ENCODE assay signal across 8 mouse cellular contexts in the genomic region with DNA sequence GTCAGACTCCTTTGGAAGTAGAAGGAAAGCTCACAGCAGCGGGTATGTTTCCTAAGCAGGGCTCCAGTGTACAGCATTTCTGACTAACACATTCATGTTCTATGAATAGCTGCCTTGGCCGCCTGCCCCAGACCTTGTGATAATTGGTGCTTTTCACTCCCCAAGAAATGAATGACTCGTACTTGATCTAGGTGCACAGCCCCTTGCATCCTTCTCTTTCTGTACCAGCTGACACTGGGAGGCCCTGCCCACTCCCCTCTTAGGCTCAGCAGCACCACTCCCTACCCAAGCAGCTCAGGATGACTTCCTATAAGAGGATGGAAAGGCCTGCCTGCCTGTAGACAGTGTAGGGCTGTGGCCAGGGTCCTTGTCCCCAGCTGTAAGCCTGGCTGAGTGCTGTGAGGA.
DNase-seq lines count a peak whose midpoint lies in the region; ATAC-seq and TF ChIP-seq lines count a peak whose summit lies in the region.
"Had no signal": no experiment of that assay in that cellular context is flagged by ENCODE, and none has a peak within 500 bp of the region (broad histone marks: within the 10 kb centered on the region; RNA-seq: fewer than 3 reads in every experiment).

No protein-coding gene starts in this region.

- no peak overlapping the region for H3K9ac ChIP-seq in limb, embryonic 14.5 days (ENCODE audit: low read depth, low read length, severe bottlenecking)

- DNase-seq in Patski (ENCODE audit: low read depth, low spot score) (peak; percentile 88), liver (no peak)
- DNase-seq in heart, adult 18-20 months, result peak; percentile 89 to 93
- DNase-seq in kidney, adult 8-10 months, result peak; percentile 42 to 45
- peak; percentile 74 for DNase-seq in limb, embryonic 14.5 days (ENCODE audit: low spot score)
- peak; percentile 68 to 87 for DNase-seq in right cerebral cortex, adult 2 months (ENCODE audit: low spot score in 2 of 2)

- no peak for TF ChIP-seq CTCF in Patski (IDR thresholded peaks at IDR 0.05)

- H3K4me1 ChIP-seq in brown adipose tissue, adult 24 weeks (ENCODE audit: control insufficient read depth, insufficient read depth, insufficient read length, low read length), result peaks cover 17% of the 10 kb centered on the region
- peaks cover 36% of the 10 kb centered on the region for H3K4me1 ChIP-seq in limb, embryonic 14.5 days (ENCODE audit: control insufficient read depth, insufficient read depth, low read length)

- POLR2A ChIA-PET in Patski (lab: Charles Lee), result interaction anchor here (1.5 kb wide), 1 partner anchor 17 kb away, joined by 4 read pairs; no protein-coding TSS in a partner anchor

- H3K27me3 ChIP-seq in Patski, result no peaks in the 10 kb centered on the region
- no peaks in the 10 kb centered on the region for H3K27me3 ChIP-seq in limb, embryonic 14.5 days (ENCODE audit: control insufficient read depth, insufficient read depth, low read length)

- no peak for TF ChIP-seq POLR2A in limb, embryonic 14.5 days (IDR thresholded peaks at IDR 0.05; ENCODE audit: borderline replicate concordance, extremely low read depth, insufficient read depth, insufficient read length)

- H3K4me2 ChIP-seq in limb, embryonic 14.5 days (replicated peaks; ENCODE audit: low read depth, low read length, severe bottlenecking), result no peak overlapping the region

- CTCF ChIA-PET in Patski (lab: Charles Lee), result interaction anchor here (1.5 to 1.9 kb wide), 3 partner anchors 9 to 104 kb away, joined by 4 to 5 read pairs (median 4); a partner anchor contains a TSS

- in situ Hi-C loops in Patski (cut with MboI; ENCODE audit: low pct_unique_long_range_greater_than_20kb), result loop anchor here (5.0 kb wide), 1 partner anchor 37 kb away; no protein-coding TSS in a partner anchor

- ATAC-seq in Patski, result peak; percentile 81
- peak; percentile 44; the same call in 1 of the 2 replicates for ATAC-seq in limb, embryonic 14.5 days (ENCODE audit: low FRiP score, low read depth)

- H3K36me3 ChIP-seq in limb, embryonic 14.5 days (ENCODE audit: control insufficient read depth, insufficient read depth, low read length), result no peaks in the 10 kb centered on the region

- peak overlapping the region; percentile 27; the same call in 1 of the 2 replicates for H3K27ac ChIP-seq in brown adipose tissue, adult 24 weeks (replicated peaks; ENCODE audit: low read depth, low read length)
- no peak overlapping the region for H3K27ac ChIP-seq in limb, embryonic 14.5 days (replicated peaks; ENCODE audit: low read depth, low read length)

- H3K9me3 ChIP-seq in limb, embryonic 14.5 days (ENCODE audit: control insufficient read depth, low read length), result no peaks in the 10 kb centered on the region
- H3K9me3 ChIP-seq: megakaryocyte, embryonic 14.5 days had no signal

- no peak overlapping the region for H3K4me3 ChIP-seq in brown adipose tissue, adult 24 weeks (ENCODE audit: insufficient read depth, low read depth, low read length)
- no peak overlapping the region for H3K4me3 ChIP-seq in limb, embryonic 14.5 days (replicated peaks; ENCODE audit: low read length)
- H3K4me3 ChIP-seq: megakaryocyte, embryonic 14.5 days had no signal

- WGBS in limb, embryonic 14.5 days, result 61% methylated on average over 3 of the region's 3 CpGs
